24 mouse cellular contexts compared by ENCODE assay signal in the genomic region with DNA sequence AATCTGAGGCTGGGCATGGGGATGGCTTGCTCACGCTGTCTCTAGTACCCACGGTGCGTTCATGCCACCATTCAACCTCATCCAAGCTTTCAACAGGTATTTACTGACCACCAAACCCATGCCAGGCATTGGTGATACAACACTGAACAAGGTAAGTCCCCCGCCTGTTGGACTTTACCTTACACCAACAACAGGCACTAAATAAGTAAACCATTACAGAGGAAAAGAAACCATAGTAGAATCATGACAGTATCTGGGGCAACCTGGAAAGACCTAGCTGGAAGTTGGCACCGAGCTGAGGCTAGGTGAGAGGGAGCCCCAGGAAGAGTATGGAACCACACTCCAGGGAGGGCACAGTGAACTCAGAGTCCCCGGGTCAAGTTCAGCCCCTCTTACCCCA. TPM values are rescaled to one million over a fixed set of nuclear protein-coding genes. Genes with fewer than 3 reads are reported as not detected.
DNase-seq lines count a peak whose midpoint lies in the region; ATAC-seq and TF ChIP-seq lines count a peak whose summit lies in the region.
"Had no signal": no experiment of that assay in that cellular context is flagged by ENCODE, and none has a peak within 500 bp of the region (broad histone marks: within the 10 kb centered on the region; RNA-seq: fewer than 3 reads in every experiment).

No protein-coding gene starts in this region.

- H3K79me2 ChIP-seq in liver, adult 2 months (ENCODE audit: control insufficient read depth, insufficient read depth, low read length), result no peaks in the 10 kb centered on the region

- no peaks in the 10 kb centered on the region for H3K27me3 ChIP-seq in kidney, adult 2 months (replicated peaks; ENCODE audit: control insufficient read depth, insufficient read depth, low read length)
- H3K27me3 ChIP-seq in liver, adult 2 months (ENCODE audit: control insufficient read depth, insufficient read depth, low read length), result no peaks in the 10 kb centered on the region
- no peaks in the 10 kb centered on the region for H3K27me3 ChIP-seq in intestine, embryonic 16.5 days (replicated peaks; ENCODE audit: control insufficient read depth, insufficient read depth, low read length)
- H3K27me3 ChIP-seq: embryonic facial prominence, embryonic 15.5 days had no signal

- H3K27ac ChIP-seq in kidney, adult 2 months (ENCODE audit: insufficient read depth, low read depth, low read length), result peak overlapping the region; percentile 87
- no peak overlapping the region for H3K27ac ChIP-seq in liver, adult 2 months (replicated peaks; ENCODE audit: insufficient read depth, low read depth, low read length)
- H3K27ac ChIP-seq in intestine, embryonic 16.5 days (ENCODE audit: low read length), result no peak overlapping the region
- H3K27ac ChIP-seq: embryonic facial prominence, embryonic 15.5 days; forebrain, embryonic 10.5 days; gastrocnemius, adult 2 months; heart, embryonic 10.5 days had no signal

- no peaks in the 10 kb centered on the region for H3K36me3 ChIP-seq in kidney, adult 2 months (ENCODE audit: control insufficient read depth, insufficient read depth, low read length)
- no peaks in the 10 kb centered on the region for H3K36me3 ChIP-seq in liver, adult 2 months (ENCODE audit: control insufficient read depth, insufficient read depth, low read length)
- no peaks in the 10 kb centered on the region; the same call in 1 of the 2 replicates for H3K36me3 ChIP-seq in intestine, embryonic 16.5 days (ENCODE audit: control insufficient read depth, insufficient read depth, low read length)

- no peak overlapping the region for H3K4me2 ChIP-seq in intestine, embryonic 16.5 days (ENCODE audit: low read depth, low read length)
- H3K4me2 ChIP-seq: embryonic facial prominence, embryonic 15.5 days had no signal

- TF ChIP-seq CTCF in kidney, adult 2 months (conservative IDR thresholded peaks at IDR 0.05; ENCODE audit: insufficient read depth, insufficient read length, low read depth, low read length), result no peak
- TF ChIP-seq CTCF in liver, adult 2 months (IDR thresholded peaks at IDR 0.05; ENCODE audit: low read depth, low read length), result no peak

- peak overlapping the region; percentile 14; the same call in 1 of the 2 replicates for H3K4me3 ChIP-seq in kidney, adult 2 months (ENCODE audit: insufficient read depth, low read depth, low read length)
- no peak overlapping the region for H3K4me3 ChIP-seq in liver, adult 2 months (ENCODE audit: insufficient read depth, low read depth, low read length)
- H3K4me3 ChIP-seq in intestine, embryonic 16.5 days (ENCODE audit: low read length), result no peak overlapping the region
- H3K4me3 ChIP-seq: embryonic facial prominence, embryonic 15.5 days; erythroblast, embryonic 14.5 days; forebrain, embryonic 10.5 days; gastrocnemius, adult 2 months; heart, embryonic 10.5 days had no signal

- peak; percentile 63 for DNase-seq in kidney, adult 2 months
- DNase-seq in kidney, postnatal 4 days, result no peak
- DNase-seq in liver, adult 2 months (ENCODE audit: extremely low read depth, low read depth, low spot score), result peak; percentile 59
- no peak for DNase-seq in liver
- peak; percentile 20 for DNase-seq in kidney, postnatal 14 days
- no peak for DNase-seq in gastrocnemius, postnatal 25 days
- no peak for DNase-seq in heart, adult 18-20 months
- DNase-seq: adrenal gland, postnatal 10 days; cerebellum, adult 11 months; cerebellum, adult 8-10 months; cerebellum, postnatal 14 days; embryo, embryonic 11 days; gastrocnemius, postnatal 36 days; heart, adult 11 months; heart, postnatal 10 days; heart, postnatal 4 days had no signal

- H3K9me3 ChIP-seq in intestine, embryonic 16.5 days (ENCODE audit: control insufficient read depth, low read length), result no peaks in the 10 kb centered on the region
- H3K9me3 ChIP-seq: embryonic facial prominence, embryonic 15.5 days; forebrain, embryonic 10.5 days; heart, embryonic 10.5 days had no signal

- TF ChIP-seq POLR2A in kidney, adult 2 months (IDR thresholded peaks at IDR 0.05; ENCODE audit: low read depth, low read length), result no peak
- no peak for TF ChIP-seq POLR2A in liver, adult 2 months (IDR thresholded peaks at IDR 0.05; ENCODE audit: extremely low read depth, insufficient read depth, low read length)

- H3K4me1 ChIP-seq in kidney, adult 2 months (ENCODE audit: control insufficient read depth, insufficient read depth, low read length), result no peaks in the 10 kb centered on the region
- H3K4me1 ChIP-seq in liver, adult 2 months (ENCODE audit: control insufficient read depth, insufficient read depth, low read length), result 0 out of 2 replicates have a peak, but pooled peaks cover 5% of the 10 kb centered on the region
- 0 out of 2 replicates have a peak, but pooled peaks cover 4% of the 10 kb centered on the region for H3K4me1 ChIP-seq in intestine, embryonic 16.5 days (ENCODE audit: control insufficient read depth, insufficient read depth, low read length)
- H3K4me1 ChIP-seq: embryonic facial prominence, embryonic 15.5 days had no signal

- H3K9ac ChIP-seq in liver, adult 2 months (ENCODE audit: low read depth, low read length), result no peak overlapping the region
- H3K9ac ChIP-seq in intestine, embryonic 16.5 days (ENCODE audit: low read depth, low read length), result no peak overlapping the region
- H3K9ac ChIP-seq: embryonic facial prominence, embryonic 15.5 days had no signal

- peak; percentile 42; the same call in 1 of the 2 replicates for ATAC-seq in intestine, embryonic 16.5 days
- ATAC-seq: forebrain, embryonic 14.5 days had no signal

- 57% methylated on average over 6 of the region's 6 CpGs for WGBS in kidney, adult 2 months
- WGBS in liver, adult 2 months, result 32% methylated on average over 6 of the region's 6 CpGs
- 81% methylated on average over 6 of the region's 6 CpGs for whole genome bisulfite sequencing in intestine, embryonic 16.5 days

RNA-seq across cellular contexts. Expression of a gene that starts 12.6 kb away (rescaled TPM):
- 22.3 and 31.4 TPM in 2 replicates for polyA plus RNA-seq in kidney, adult 2 months (2012; rRNA removed)
- 0.37 and 0.67 TPM in 2 replicates for total RNA-seq in liver, adult 2 months (2014; rRNA removed)
- polyA plus RNA-seq in liver, adult 2 months (2012; rRNA removed), result 4.8 and 8.0 TPM in 2 replicates
- polyA plus RNA-seq in intestine, embryonic 16.5 days (2015; fragmentation: Nextera tagmentation; extraction: Ambion mirVana), result 1.6 and 1.7 TPM in 2 replicates
- 1 to 10 TPM; 7.4 to 7.8 TPM for total RNA-seq in gastrocnemius, postnatal 25 days (2021)
- 10 to 100 TPM in 1 of 2 experiments, 1 to 10 TPM in 1; 9.2 to 11.2 TPM for total RNA-seq in heart, adult 18-20 months (2021)

RNA-seq across cellular contexts. Expression of a gene that starts 14.7 kb away (rescaled TPM):
- polyA plus RNA-seq in kidney, adult 2 months (2012; rRNA removed), result 4.4 and 7.9 TPM in 2 replicates
- total RNA-seq in liver, adult 2 months (2014; rRNA removed), result 0.07 and 0.09 TPM in 2 replicates
- 0.16 and 0.19 TPM in 2 replicates for polyA plus RNA-seq in liver, adult 2 months (2012; rRNA removed)
- polyA plus RNA-seq in intestine, embryonic 16.5 days (2015; fragmentation: Nextera tagmentation; extraction: Ambion mirVana), result not detected in 2 replicates
- 100 to 1,000 TPM; 146 to 148 TPM for total RNA-seq in gastrocnemius, postnatal 25 days (2021)
- total RNA-seq in heart, adult 18-20 months (2021), result 100 to 1,000 TPM; 207 to 208 TPM
- total RNA-seq: common myeloid progenitor, adult 5-6 weeks had no signal
- polyA plus RNA-seq: erythroblast, embryonic 14.5 days had no signal

RNA-seq across cellular contexts. Expression of a gene that starts 16.5 kb away (rescaled TPM):
- 53.2 and 58.5 TPM in 2 replicates for polyA plus RNA-seq in kidney, adult 2 months (2012; rRNA removed)
- total RNA-seq in liver, adult 2 months (2014; rRNA removed), result 2.8 and 4.4 TPM in 2 replicates
- 8.9 and 11.2 TPM in 2 replicates for polyA plus RNA-seq in liver, adult 2 months (2012; rRNA removed)
- polyA plus RNA-seq in intestine, embryonic 16.5 days (2015; fragmentation: Nextera tagmentation; extraction: Ambion mirVana), result 12.2 and 12.8 TPM in 2 replicates
- 10 to 100 TPM; 24.1 to 24.6 TPM for total RNA-seq in gastrocnemius, postnatal 25 days (2021)
- total RNA-seq in heart, adult 18-20 months (2021), result 10 to 100 TPM; 54.7 to 58.9 TPM

RNA-seq across cellular contexts. Expression of a gene that starts 38.0 kb away (rescaled TPM):
- 2.7 and 3.2 TPM in 2 replicates for polyA plus RNA-seq in kidney, adult 2 months (2012; rRNA removed)
- total RNA-seq in liver, adult 2 months (2014; rRNA removed), result 43.0 and 44.8 TPM in 2 replicates
- polyA plus RNA-seq in liver, adult 2 months (2012; rRNA removed), result 32.7 and 55.6 TPM in 2 replicates
- polyA plus RNA-seq in intestine, embryonic 16.5 days (2015; fragmentation: Nextera tagmentation; extraction: Ambion mirVana), result 4.0 and 4.7 TPM in 2 replicates
- 1 to 10 TPM in 1 of 2 experiments, under 1 TPM in 1; 0.26 to 2.1 TPM for total RNA-seq in gastrocnemius, postnatal 25 days (2021)
- 1 to 10 TPM; 2.7 to 4.5 TPM for total RNA-seq in heart, adult 18-20 months (2021)

RNA-seq across cellular contexts. Expression of a gene that starts 38.9 kb away (rescaled TPM):
- polyA plus RNA-seq in kidney, adult 2 months (2012; rRNA removed), result 19.4 and 24.4 TPM in 2 replicates
- 1.5 and 1.6 TPM in 2 replicates for total RNA-seq in liver, adult 2 months (2014; rRNA removed)
- 5.8 and 6.2 TPM in 2 replicates for polyA plus RNA-seq in liver, adult 2 months (2012; rRNA removed)
- 24.1 and 24.3 TPM in 2 replicates for polyA plus RNA-seq in intestine, embryonic 16.5 days (2015; fragmentation: Nextera tagmentation; extraction: Ambion mirVana)
- 1 to 10 TPM; 3.6 to 3.7 TPM for total RNA-seq in gastrocnemius, postnatal 25 days (2021)
- total RNA-seq in heart, adult 18-20 months (2021), result 10 to 100 TPM in 1 of 2 experiments, 1 to 10 TPM in 1; 8.3 to 10.6 TPM

Comparison
In these comparisons a context has a peak if more than half of its experiments do, and no peak if none do; other contexts are left out.
1. DNase-seq: peak in kidney, adult 2 months (single experiment), liver, adult 2 months (single experiment) and kidney, postnatal 14 days (single experiment); none in kidney, postnatal 4 days (0 of 2), liver (single experiment), gastrocnemius, postnatal 25 days (single experiment) and heart, adult 18-20 months (0 of 2).
2. RNA of a gene that starts 14.7 kb away (total RNA-seq): 207 to 208 TPM in heart, adult 18-20 months and 146 to 148 TPM in gastrocnemius, postnatal 25 days; 0.07 to 0.09 TPM in liver, adult 2 months; every median in the first group is over 100 times any median in the second.